Mouse (Mus musculus) gastrocnemius, postnatal 14 days (tissue): Measurements from ENCODE around the gene Edc3. TPM values are rescaled to one million over a fixed set of nuclear protein-coding genes. Genes with fewer than 3 reads are reported as not detected.

Experiments used
- DNase-seq: peaks from one replicate; pipeline ENCODE4 v3.0.0; 2021; ENCODE audit warnings: mixed read lengths
- intact Hi-C: fragments of 180-260 bp; cut with DNase I; formaldehyde crosslinking; loops from one replicate; pipeline ENCODE4 v1.15.1; 2025; ENCODE audit warnings: low total_unique reads
- long read RNA-seq, 2 experiments: library from polyadenylated mRNA; stranded (forward); transcript quantifications; one replicate each; pipeline ENCODE4 v2.0.0; 2021
- total RNA-seq, 2 experiments: library from RNA; stranded (reverse); gene quantifications; 2 replicates each; pipeline ENCODE4 v1.2.3; 2021

Gene Edc3
- total RNA-seq, result 1 to 10 TPM; 6.4 to 6.7 TPM
- long read RNA-seq, experiment 1, full-length matches to known transcripts, result 9 of 15 reads
- long read RNA-seq, experiment 1, partial matches to known transcripts, result 1 of 15 reads
- long read RNA-seq, experiment 1, other reads (novel, unspliced or antisense), result 5 of 15 reads
- long read RNA-seq, experiment 2, full-length matches to known transcripts, result 18 of 23 reads
- long read RNA-seq, experiment 2, partial matches to known transcripts, result 3 of 23 reads
- long read RNA-seq, experiment 2, other reads (novel, unspliced or antisense), result 2 of 23 reads

- DNase-seq, result peak; percentile 92
- intact Hi-C loops, result no loop called here
These were observed at the start of gene Edc3 for GRCm38 (mm10) chr9:57708068-57708719. Edc3 (plus strand) TSS chr9:57708540.

DNA sequence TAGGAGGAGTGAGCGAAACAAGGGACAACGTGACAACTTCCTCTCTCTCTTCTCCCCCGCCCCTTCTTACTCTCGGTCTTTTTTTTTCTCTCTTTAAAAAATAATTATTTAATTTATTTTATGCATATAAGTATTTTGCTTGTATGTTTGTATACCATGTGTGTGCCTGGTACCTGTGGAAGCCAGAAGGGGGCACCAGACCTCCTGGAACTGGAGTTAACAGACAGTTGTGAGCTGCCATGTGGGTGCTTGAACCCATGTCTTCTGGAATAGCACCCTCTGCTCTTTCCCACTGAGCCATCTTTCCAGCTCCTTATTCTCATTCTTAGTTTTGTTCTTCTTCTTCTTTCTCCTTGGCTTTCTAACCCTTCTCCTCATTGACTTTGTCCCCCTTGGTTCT lies 49.4 kb upstream of the Edc3 start:
- intact Hi-C loops, result loop anchor here (2.0 to 10.0 kb wide), 2 partner anchors 88 to 174 kb away; no protein-coding TSS in a partner anchor
- DNase-seq, result no peak

DNA sequence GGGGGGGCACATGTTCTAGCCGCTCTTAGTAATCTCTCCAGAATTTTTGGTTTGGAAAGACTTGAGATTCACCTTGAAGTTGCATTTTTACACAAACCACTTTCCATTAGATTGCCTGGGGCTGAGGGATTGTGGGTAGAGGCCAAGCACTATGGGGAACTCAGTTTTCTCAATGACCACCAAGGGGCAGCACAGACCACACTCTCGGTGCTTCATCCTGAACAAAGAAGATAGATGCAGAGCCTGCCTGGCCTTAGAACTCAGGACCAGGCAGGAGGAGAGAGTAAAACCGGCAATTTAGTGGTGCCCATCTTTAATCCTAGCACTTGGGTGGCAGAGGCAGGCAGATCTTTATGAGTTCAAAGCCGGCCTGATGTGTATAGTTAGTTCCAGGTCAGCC lies 48.6 kb upstream of the Edc3 start:
- intact Hi-C loops, result loop anchor here (2.0 to 10.0 kb wide), 3 partner anchors 81 to 175 kb away; no protein-coding TSS in a partner anchor
- DNase-seq, result peak; percentile 62

GRCm38 (mm10) chr9:57660501-57660900 lies 47.8 kb upstream of the Edc3 start:
- intact Hi-C loops, result loop anchor here (2.0 kb wide), 1 partner anchor 80 kb away; no protein-coding TSS in a partner anchor
- DNase-seq, result no peak

- no peak for DNase-seq
- intact Hi-C loops, result loop anchor here (2.0 kb wide), 1 partner anchor 79 kb away; no protein-coding TSS in a partner anchor
These were observed 46.8 kb upstream of the Edc3 start for GRCm38 (mm10) chr9:57661552-57661951.

DNA sequence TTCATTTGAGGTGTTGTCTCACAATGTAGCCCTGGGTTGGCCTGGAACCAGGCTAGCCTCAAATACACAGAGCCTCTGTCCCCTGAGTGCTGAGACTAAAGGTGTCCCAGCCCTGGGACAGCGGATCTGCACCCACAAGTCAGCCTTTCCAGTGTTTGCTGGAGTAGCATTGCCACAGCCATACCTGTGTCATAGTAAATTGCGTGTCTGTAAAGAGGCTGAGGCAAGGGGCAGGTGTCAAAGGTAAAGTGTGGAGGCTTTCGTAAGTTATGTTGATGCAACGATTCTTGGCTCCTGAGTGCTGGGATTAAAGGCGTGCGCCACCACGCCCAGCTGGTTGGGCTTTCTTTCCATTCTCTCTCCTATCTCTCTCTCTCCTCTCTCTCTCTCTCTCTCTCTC lies 43.7 kb upstream of the Edc3 start:
- intact Hi-C loops, result no loop called here
- no peak for DNase-seq

GRCm38 (mm10) chr9:57666536-57666935 lies 41.8 kb upstream of the Edc3 start:
- intact Hi-C loops, result no loop called here
- DNase-seq, result no peak

DNA sequence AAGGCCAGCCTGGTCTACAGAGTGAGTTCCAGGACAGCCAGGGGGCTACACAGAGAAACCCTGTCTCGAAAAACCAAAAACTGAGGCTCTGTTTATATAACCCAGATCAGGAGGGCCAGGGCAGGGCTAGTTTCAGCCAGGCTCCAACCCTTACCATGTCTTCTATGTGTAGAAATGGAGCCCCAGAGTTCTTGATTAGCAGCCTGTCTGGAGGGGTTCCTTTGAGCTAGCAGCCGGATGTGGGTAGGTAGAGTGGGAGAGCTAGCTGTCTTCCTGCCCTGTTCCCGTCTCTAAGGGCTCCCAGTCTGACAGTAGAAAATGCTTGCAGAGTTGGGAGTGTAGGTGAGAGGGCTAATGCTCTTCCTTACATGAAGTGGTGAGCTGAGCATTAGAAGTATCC lies 41.2 kb upstream of the Edc3 start:
- no peak for DNase-seq
- intact Hi-C loops, result no loop called here

GRCm38 (mm10) chr9:57667817-57668216 lies 40.5 kb upstream of the Edc3 start:
- DNase-seq, result no peak
- intact Hi-C loops, result no loop called here

DNA sequence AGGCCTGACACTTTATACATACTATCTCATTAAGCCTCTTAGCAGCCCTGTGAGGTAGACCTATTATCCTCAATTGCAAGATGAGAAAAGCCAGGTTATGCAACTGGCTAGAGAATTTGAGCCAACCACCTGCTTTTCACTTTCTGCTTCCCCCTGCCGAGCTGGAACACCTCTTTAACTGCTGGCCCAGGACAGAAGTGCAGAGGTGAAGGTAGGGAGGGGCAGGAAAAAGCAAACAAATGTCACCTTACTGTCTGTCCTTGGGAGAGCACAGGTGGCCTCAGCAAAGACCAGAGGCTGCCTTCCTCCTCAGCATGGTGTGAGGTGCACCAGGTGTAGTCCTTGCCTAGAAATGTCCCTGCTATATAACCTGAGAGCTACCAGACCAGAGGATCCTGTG lies 40.1 kb upstream of the Edc3 start:
- intact Hi-C loops, result no loop called here
- no peak for DNase-seq

DNA sequence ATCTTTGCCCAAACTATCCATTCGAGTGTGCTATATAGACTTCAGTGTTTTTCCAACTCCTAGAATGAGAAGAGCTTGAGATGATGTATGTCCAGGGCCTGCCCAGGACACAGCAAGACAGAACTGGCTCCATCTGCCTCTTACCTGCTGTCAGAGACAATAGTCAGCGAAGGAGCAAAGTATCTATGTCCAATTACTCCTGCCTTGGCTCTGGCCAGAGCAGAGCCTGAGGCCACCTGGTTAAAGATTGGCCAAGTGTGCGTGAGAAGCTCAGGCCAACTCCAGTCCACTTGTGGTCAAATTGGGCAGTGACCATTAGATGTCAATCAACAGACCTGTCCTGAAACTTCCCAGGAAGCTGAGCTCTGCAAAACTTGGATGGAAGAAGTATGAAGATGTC lies 38.8 kb upstream of the Edc3 start:
- intact Hi-C loops, result no loop called here

GRCm38 (mm10) chr9:57671037-57671436 lies 37.3 kb upstream of the Edc3 start:
- DNase-seq, result no peak
- intact Hi-C loops, result no loop called here

More for the DNA sequence above, 38.8 kb upstream of the Edc3 start:
- DNase-seq, result no peak

- DNase-seq, result no peak
- intact Hi-C loops, result no loop called here
These were observed 36.8 kb upstream of the Edc3 start for GRCm38 (mm10) chr9:57671500-57671899.

GRCm38 (mm10) chr9:57681411-57681810 lies 26.9 kb upstream of the Edc3 start:
- intact Hi-C loops, result no loop called here
- no peak for DNase-seq

- intact Hi-C loops, result no loop called here
- no peak for DNase-seq
These were observed 24.8 kb upstream of the Edc3 start, which contains the start of gene Cyp1a2 for GRCm38 (mm10) chr9:57683520-57683919. Cyp1a2 (minus strand) TSS chr9:57683703.

GRCm38 (mm10) chr9:57686011-57686410 lies 22.3 kb upstream of the Edc3 start:
- no peak for DNase-seq
- intact Hi-C loops, result no loop called here

DNA sequence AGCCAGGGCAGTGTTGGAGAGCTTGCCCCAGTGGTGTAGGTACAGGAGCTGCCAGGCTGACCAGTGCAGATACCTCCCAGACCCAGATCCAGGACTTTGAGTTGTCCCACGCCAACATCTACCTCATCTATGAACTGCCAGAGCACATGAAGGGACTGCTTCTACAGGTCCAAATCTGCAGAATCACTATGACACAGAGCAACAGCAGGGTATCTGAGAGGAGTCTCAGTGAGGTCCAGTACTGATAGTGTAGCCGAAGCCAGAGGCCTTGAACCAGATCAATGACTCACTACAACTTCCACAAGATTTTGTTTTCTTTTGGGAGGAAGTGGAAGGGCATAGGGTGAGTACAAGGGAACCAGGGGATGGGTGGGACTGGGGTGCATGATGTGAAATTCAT lies 20.6 kb upstream of the Edc3 start, which contains the start of gene Cyp1a1:
TSS of gene Cyp1a1 (plus strand) at position 178 of the 400 bp plus-strand sequence.
- intact Hi-C loops, result no loop called here

DNA sequence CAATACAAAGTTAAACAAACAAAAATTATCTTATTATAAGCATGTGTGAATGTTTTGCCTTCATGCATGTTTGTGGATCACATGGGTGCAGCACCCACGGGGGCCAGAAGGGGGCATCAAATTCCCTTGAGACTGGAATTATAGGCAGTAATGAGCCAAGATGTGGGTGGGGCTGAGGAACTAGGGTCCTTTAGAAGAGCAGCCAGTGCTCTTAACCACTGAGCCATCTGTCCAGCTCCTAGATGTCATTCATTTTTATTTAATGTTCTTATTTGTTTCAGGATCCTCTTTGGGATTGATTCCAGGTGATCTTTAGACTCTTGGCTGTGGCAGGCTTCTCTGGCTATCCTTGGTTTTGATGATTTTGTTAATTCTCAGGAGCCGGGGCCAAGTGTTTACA lies 20.2 kb upstream of the Edc3 start:
- intact Hi-C loops, result no loop called here
- no peak for DNase-seq

More for the DNA sequence above, 20.6 kb upstream of the Edc3 start, which contains the start of gene Cyp1a1:
- no peak for DNase-seq

GRCm38 (mm10) chr9:57688606-57689005 lies 19.7 kb upstream of the Edc3 start:
- intact Hi-C loops, result no loop called here

DNA sequence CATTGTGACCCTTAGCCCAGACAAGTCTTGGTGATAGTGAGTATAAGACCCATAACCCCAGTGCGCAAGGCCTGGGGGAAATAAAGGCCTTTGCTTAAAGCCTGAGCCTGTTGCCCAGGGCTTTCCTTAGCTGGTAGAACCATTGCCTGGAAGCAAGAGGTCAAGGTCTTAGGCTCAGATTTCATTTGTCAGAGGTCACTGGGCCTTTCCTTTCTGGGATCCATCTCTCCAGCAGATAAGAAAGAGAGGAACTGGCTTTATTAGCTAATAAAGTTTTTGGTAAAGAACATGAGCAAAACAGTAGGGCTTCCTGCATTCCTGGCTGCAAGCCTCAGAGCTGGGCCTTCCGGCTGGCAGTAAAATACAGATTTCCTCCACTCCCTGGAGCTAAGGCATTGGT lies 14.2 kb upstream of the Edc3 start:
- intact Hi-C loops, result no loop called here
- DNase-seq, result no peak

More at GRCm38 (mm10) chr9:57688606-57689005, 19.7 kb upstream of the Edc3 start:
- no peak for DNase-seq
